Mouse (Mus musculus) intestine, embryonic 16.5 days (tissue): ENCODE measurements at regions not wholly inside any gene's neighbourhood (a gene's known extent, or its start where the extent isn't known, plus 50 kb on each side); places are given as distances from the start of the nearest gene placed in this dataset.

Experiments
- ATAC-seq: fragments of 200-750 bp; cut with Nextera tagmentation; 2 replicates; pipeline ENCODE4 v1.8.0; 2017; ENCODE audit warnings: moderate TSS enrichment, moderate library complexity
- H3K27ac ChIP-seq: fragments of 300-500 bp; sonication (generic); 2 replicates; pipeline ENCODE4 v1.5.1; 2014; ENCODE audit warnings: mild to moderate bottlenecking, low read length
- H3K27me3 ChIP-seq: fragments of 300-500 bp; sonication (generic); replicated peaks from 2 replicates; pipeline ENCODE4 v1.6.1; 2014; ENCODE audit warnings: low read length, control low read depth, mixed read lengths; ENCODE audit not compliant: control insufficient read depth, insufficient read depth
- H3K36me3 ChIP-seq: fragments of 300-500 bp; sonication (generic); 2 replicates; pipeline ENCODE4 v1.6.1; 2014; ENCODE audit warnings: low read length, control low read depth; ENCODE audit not compliant: control insufficient read depth, insufficient read depth
- H3K4me1 ChIP-seq: fragments of 300-500 bp; sonication (generic); 2 replicates; pipeline ENCODE4 v1.6.1; 2014; ENCODE audit warnings: low read length, control low read depth, mixed read lengths; ENCODE audit not compliant: control insufficient read depth, insufficient read depth
- H3K4me2 ChIP-seq: fragments of 300-500 bp; sonication (generic); 2 replicates; pipeline ENCODE4 v1.6.1; 2014; ENCODE audit warnings: low read depth, low read length, control low read depth
- H3K4me3 ChIP-seq: fragments of 300-500 bp; sonication (generic); 2 replicates; pipeline ENCODE4 v1.5.1; 2014; ENCODE audit warnings: mild to moderate bottlenecking, low read length
- H3K9ac ChIP-seq: fragments of 300-500 bp; sonication (generic); 2 replicates; pipeline ENCODE4 v1.6.1; 2014; ENCODE audit warnings: low read depth, low read length
- H3K9me3 ChIP-seq: fragments of 300-500 bp; sonication (generic); 2 replicates; pipeline ENCODE4 v1.6.1; 2016; ENCODE audit warnings: low read length, control low read depth; ENCODE audit not compliant: control insufficient read depth
- WGBS: fragments of 180-500 bp; shearing (Covaris S2); extraction: QIAGEN DNeasy Blood & Tissue Kit; methylation state at CpG from one replicate; pipeline ENCODE4 v1.1.7; 2014; 5-methylcytosine and 5-hydroxymethylcytosine counted together

DNA sequence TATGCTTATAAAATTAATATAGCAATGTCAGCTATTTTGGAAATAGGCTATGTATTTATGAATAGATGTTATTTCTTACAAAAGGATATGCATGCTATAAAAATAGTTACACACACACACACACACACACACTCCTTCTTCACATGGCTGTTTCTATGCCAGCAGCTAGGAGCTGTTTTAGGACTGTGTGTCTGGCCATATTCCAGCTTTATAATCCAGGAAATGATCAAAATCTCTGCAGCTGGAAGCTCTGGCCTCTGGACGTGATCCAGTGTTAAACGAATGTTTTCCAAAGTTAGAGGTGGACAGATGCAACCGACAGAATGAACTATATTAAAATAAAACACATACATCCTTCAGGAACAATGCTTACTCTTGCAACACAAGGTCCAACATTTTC is 125.9 kb upstream of the Rxylt1 start:
- Histone ChIP-seq H3K4me3 (no peak overlapping the region), H3K36me3 (no peaks in the 10 kb centered on the region), H3K4me2 (no peak overlapping the region), H3K27ac (no peak overlapping the region), H3K9ac (no peak overlapping the region), H3K4me1 (no peaks in the 10 kb centered on the region), H3K9me3 (no peaks in the 10 kb centered on the region), H3K27me3 (no peaks in the 10 kb centered on the region)
- 50% methylated on average over 3 of the region's 3 CpGs for WGBS
- peak; percentile 52; the same call in 1 of the 2 replicates for ATAC-seq

DNA sequence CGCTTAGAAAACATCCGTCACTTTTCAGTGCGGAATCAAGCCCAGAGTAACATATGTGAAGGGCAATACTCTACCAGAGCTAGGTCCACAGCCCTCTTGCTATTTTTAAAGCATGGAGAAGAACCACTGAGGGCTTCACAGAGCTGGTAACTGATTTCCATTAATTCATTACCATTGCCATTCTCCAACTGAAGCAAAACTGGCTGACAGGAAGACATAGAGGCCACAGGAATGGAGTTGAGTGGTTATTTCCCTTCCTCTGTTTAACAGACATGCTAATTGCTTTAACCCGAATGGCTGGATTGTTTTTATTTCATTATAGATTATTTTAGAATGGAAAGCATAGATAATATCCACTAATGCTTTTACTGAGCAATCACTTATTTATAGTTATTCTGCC is 120.4 kb upstream of the Rxylt1 start:
- no peaks in the 10 kb centered on the region for H3K9me3 ChIP-seq
- no peak for ATAC-seq
- no peaks in the 10 kb centered on the region for H3K27me3 ChIP-seq
- no peaks in the 10 kb centered on the region for H3K4me1 ChIP-seq
- no peak overlapping the region for H3K4me2 ChIP-seq
- H3K36me3 ChIP-seq = no peaks in the 10 kb centered on the region
- 70% methylated on average over 4 of the region's 4 CpGs for WGBS
- H3K27ac ChIP-seq = no peak overlapping the region
- H3K4me3 ChIP-seq = no peak overlapping the region
- H3K9ac ChIP-seq = no peak overlapping the region

GRCm38 (mm10) chr10:122199791-122200190 is 102.6 kb upstream of the Rxylt1 start:
- no peaks in the 10 kb centered on the region for H3K9me3 ChIP-seq
- H3K27me3 ChIP-seq = no peaks in the 10 kb centered on the region
- ATAC-seq = no peak
- no peak overlapping the region for H3K4me2 ChIP-seq
- 45% methylated on average over 4 of the region's 4 CpGs for WGBS
- no peak overlapping the region for H3K4me3 ChIP-seq
- no peak overlapping the region for H3K27ac ChIP-seq
- H3K9ac ChIP-seq = no peak overlapping the region
- no peaks in the 10 kb centered on the region; the same call in 1 of the 2 replicates for H3K4me1 ChIP-seq
- H3K36me3 ChIP-seq = no peaks in the 10 kb centered on the region

DNA sequence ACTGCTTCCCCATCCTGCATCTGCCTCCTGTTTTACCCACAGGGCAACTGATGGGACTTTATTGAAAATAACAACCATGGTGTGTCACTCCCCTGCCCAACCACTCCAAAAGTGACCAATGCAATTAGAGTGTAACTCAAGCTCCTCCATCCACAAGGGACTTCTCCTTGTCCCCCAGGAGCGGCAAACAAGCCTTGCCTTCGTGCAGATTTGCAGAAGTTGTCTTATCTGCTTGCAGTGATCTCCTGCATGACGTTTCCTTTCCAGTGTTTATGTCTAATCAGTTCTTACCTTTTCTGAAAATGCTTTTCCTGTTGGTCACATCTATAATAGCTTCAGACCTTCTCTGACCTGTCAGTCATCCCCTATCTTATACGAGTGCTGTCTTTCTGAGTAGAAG is 100.5 kb upstream of the Rxylt1 start:
- no peak for ATAC-seq
- Histone ChIP-seq H3K4me1 (no peaks in the 10 kb centered on the region; the same call in 1 of the 2 replicates), H3K4me3 (no peak overlapping the region), H3K27me3 (no peaks in the 10 kb centered on the region), H3K36me3 (no peaks in the 10 kb centered on the region), H3K27ac (no peak overlapping the region), H3K4me2 (no peak overlapping the region), H3K9me3 (no peaks in the 10 kb centered on the region), H3K9ac (no peak overlapping the region)
- WGBS = 69% methylated on average over 4 of the region's 4 CpGs

- Histone ChIP-seq H3K4me2 (no peak overlapping the region), H3K4me3 (no peak overlapping the region), H3K9me3 (no peaks in the 10 kb centered on the region), H3K27ac (no peak overlapping the region), H3K9ac (no peak overlapping the region), H3K4me1 (no peaks in the 10 kb centered on the region), H3K27me3 (no peaks in the 10 kb centered on the region), H3K36me3 (no peaks in the 10 kb centered on the region)
- WGBS = 86% methylated on average over 9 of the region's 9 CpGs
- ATAC-seq = no peak
Measured at GRCm38 (mm10) chr10:122194139-122194538, 97.0 kb upstream of the Rxylt1 start.

GRCm38 (mm10) chr10:122193343-122193742 is 96.2 kb upstream of the Rxylt1 start:
- Histone ChIP-seq H3K9me3 (no peaks in the 10 kb centered on the region), H3K4me2 (no peak overlapping the region), H3K27ac (no peak overlapping the region), H3K27me3 (no peaks in the 10 kb centered on the region), H3K4me1 (no peaks in the 10 kb centered on the region), H3K4me3 (no peak overlapping the region), H3K36me3 (no peaks in the 10 kb centered on the region), H3K9ac (no peak overlapping the region)
- ATAC-seq = no peak
- WGBS = 77% methylated on average over 5 of the region's 5 CpGs

GRCm38 (mm10) chr10:122185152-122185745 is 88.1 kb upstream of the Rxylt1 start:
- H3K27me3 ChIP-seq = no peaks in the 10 kb centered on the region
- no peak overlapping the region for H3K27ac ChIP-seq
- no peak for ATAC-seq
- H3K4me3 ChIP-seq = no peak overlapping the region
- H3K9me3 ChIP-seq = no peaks in the 10 kb centered on the region
- H3K9ac ChIP-seq = no peak overlapping the region
- no peaks in the 10 kb centered on the region for H3K4me1 ChIP-seq
- WGBS = 81% methylated on average over 9 of the region's 9 CpGs
- no peak overlapping the region for H3K4me2 ChIP-seq
- H3K36me3 ChIP-seq = no peaks in the 10 kb centered on the region

- Histone ChIP-seq H3K9ac (no peak overlapping the region), H3K4me3 (no peak overlapping the region), H3K27ac (no peak overlapping the region), H3K27me3 (no peaks in the 10 kb centered on the region), H3K4me1 (no peaks in the 10 kb centered on the region), H3K9me3 (no peaks in the 10 kb centered on the region), H3K36me3 (no peaks in the 10 kb centered on the region), H3K4me2 (no peak overlapping the region)
- ATAC-seq = no peak
- 24% methylated on average over 4 of the region's 4 CpGs for WGBS
Measured at GRCm38 (mm10) chr10:122183025-122183424, 85.9 kb upstream of the Rxylt1 start.

DNA sequence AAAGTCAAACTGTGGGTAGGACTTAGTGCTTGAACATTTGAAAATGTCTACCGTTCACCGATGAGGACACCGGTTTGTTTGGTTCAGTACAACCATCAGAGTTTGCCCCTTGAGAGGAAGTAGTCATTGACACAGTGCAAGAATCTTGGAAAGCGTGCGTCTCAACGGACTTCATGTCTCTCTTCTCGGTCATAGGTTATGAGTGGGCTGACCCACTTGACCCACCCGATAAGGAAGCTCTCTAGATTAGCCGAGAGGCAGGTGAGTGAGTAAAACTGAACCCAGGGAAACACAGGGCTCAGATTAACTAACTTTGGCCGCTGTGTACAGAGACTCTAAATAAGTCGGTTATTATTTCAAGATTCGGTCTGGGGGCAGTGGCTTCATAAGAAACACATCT is 51.9 kb upstream of the Rxylt1 start:
- Histone ChIP-seq H3K27ac (no peak overlapping the region), H3K9ac (no peak overlapping the region), H3K36me3 (no peaks in the 10 kb centered on the region), H3K27me3 (no peaks in the 10 kb centered on the region), H3K9me3 (no peaks in the 10 kb centered on the region), H3K4me1 (no peaks in the 10 kb centered on the region), H3K4me2 (no peak overlapping the region), H3K4me3 (no peak overlapping the region)
- no peak for ATAC-seq
- 90% methylated on average over 12 of the region's 12 CpGs for WGBS

GRCm38 (mm10) chr10:122148609-122149008 is 51.4 kb upstream of the Rxylt1 start:
- 87% methylated on average over 4 of the region's 4 CpGs for WGBS

More at GRCm38 (mm10) chr10:122148609-122149008, 51.4 kb upstream of the Rxylt1 start:
- no peaks in the 10 kb centered on the region for H3K4me1 ChIP-seq
- H3K4me2 ChIP-seq = no peak overlapping the region
- no peaks in the 10 kb centered on the region for H3K36me3 ChIP-seq
- no peaks in the 10 kb centered on the region for H3K9me3 ChIP-seq
- H3K9ac ChIP-seq = no peak overlapping the region
- no peak for ATAC-seq
- no peak overlapping the region for H3K4me3 ChIP-seq
- no peak overlapping the region for H3K27ac ChIP-seq
- H3K27me3 ChIP-seq = no peaks in the 10 kb centered on the region
